Mouse (Mus musculus) brain, embryonic 14.5 days (tissue): ENCODE data around the gene Jam2.

Source experiments
- CTCF ChIP-seq: fragments of 200-500 bp; IDR thresholded peaks from 2 replicates; pipeline ENCODE4 v1.5.1; 2012; ENCODE audit warnings: inconsistent platforms, mild to moderate bottlenecking, moderate library complexity, borderline replicate concordance; ENCODE audit not compliant: insufficient read depth, insufficient read length; ENCODE audit errors: extremely low read depth
- POLR2A ChIP-seq: fragments of 200-500 bp; IDR thresholded peaks from 2 replicates; pipeline ENCODE4 v1.6.1; 2012; ENCODE audit warnings: mild to moderate bottlenecking, inconsistent platforms, borderline replicate concordance; ENCODE audit not compliant: poor library complexity, insufficient read depth, insufficient read length, severe bottlenecking; ENCODE audit errors: extremely low read depth

- TF ChIP-seq CTCF (no peak), POLR2A (no peak)
Measured at GRCm38 (mm10) chr16:84810254-84810653, 36.3 kb downstream of the Jam2 start.
